Mouse (Mus musculus): ENCODE measurements around the gene Rnf214. TPM values are rescaled to one million over a fixed set of nuclear protein-coding genes. Genes with fewer than 3 reads are reported as not detected.
A peak's percentile ranks its signal among the peaks of the same experiment; 100 is the strongest.

The Rnf214 gene
- polyA plus RNA-seq, 1 experiment from 2014 or later: 16.0 TPM

DNA sequence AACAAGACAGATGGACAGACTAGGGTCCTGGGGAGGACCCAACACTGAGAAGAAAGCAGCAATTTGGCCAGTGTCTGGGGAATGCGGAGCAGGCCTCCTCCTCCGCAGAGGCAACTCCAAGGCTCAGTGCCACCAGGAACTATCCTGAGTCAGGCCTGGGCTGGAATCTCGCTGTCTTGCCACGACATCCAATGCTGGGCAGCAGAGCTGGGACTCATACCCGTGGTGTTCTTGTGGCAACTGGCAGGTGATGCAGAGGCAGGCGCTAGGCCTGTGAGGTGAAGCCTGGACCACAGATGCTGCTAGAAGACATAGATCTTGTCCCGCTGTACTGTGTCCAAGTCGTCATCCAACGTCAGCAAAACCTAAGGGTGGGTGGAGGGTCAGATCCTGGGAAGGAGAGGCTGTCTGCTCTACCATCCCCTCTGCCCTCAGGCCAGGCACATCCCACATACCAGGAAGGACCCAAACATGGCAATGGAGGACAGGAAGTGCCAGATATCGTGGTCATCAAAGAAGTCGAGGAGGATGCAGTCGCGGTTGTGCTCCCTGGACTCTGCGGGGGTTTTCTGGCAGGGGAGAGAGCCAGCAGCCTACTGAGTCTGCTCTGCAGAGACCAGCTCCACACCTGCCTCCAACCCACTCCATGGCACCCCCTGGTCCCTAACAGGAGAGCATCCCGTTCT, 32.4 kb upstream of the Rnf214 start:
- H3K9me3 ChIP-seq (replicated peaks; ENCODE audit: control insufficient read depth, low read length): no peaks in the 10 kb centered on the region
- WGBS (ENCODE audit: insufficient replicate concordance): 73% methylated on average over 15 of the region's 15 CpGs
- H3K27ac ChIP-seq (ENCODE audit: low read length): no peak overlapping the region
- H3K4me1 ChIP-seq (ENCODE audit: control insufficient read depth, low read depth, low read length): peaks cover 25% of the 10 kb centered on the region
- no peak for ATAC-seq (ENCODE audit: low read depth)
- H3K27me3 ChIP-seq (ENCODE audit: control insufficient read depth, insufficient read depth, low read depth, low read length): peaks cover 6% of the 10 kb centered on the region
- H3K4me2 ChIP-seq (ENCODE audit: low read depth, low read length): no peak overlapping the region
- H3K4me3 ChIP-seq (ENCODE audit: low read depth, low read length): no peak overlapping the region
- peaks cover 13% of the 10 kb centered on the region for H3K36me3 ChIP-seq (ENCODE audit: control insufficient read depth, insufficient read depth)
- H3K9ac ChIP-seq (ENCODE audit: low read depth, low read length): no peak overlapping the region

DNA sequence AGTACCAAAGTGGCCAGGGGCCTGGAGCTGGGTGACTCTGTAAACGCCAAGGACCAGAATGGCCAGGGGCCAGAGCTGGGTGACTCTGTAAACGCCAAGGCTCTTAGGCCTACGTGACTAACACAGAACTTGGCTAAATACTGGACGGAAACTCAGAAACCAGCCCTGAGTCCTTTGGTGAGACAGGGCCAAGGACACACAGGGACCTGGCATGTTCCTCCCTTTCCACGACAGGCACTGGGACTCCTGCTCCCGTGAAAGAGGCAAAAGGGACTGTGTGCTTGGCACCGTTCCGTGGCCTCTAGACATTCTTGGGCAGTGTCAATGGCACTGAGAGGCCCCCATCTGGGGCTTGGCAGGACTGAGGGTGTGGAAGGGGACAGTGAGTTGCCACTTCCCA, 31.4 kb upstream of the Rnf214 start:
- Histone ChIP-seq H3K4me3 (ENCODE audit: low read depth, low read length) (no peak overlapping the region), H3K27me3 (ENCODE audit: control insufficient read depth, insufficient read depth, low read depth, low read length) (peaks cover 6% of the 10 kb centered on the region), H3K4me1 (ENCODE audit: control insufficient read depth, low read depth, low read length) (peaks cover 19% of the 10 kb centered on the region), H3K9me3 (replicated peaks; ENCODE audit: control insufficient read depth, low read length) (no peaks in the 10 kb centered on the region), H3K9ac (ENCODE audit: low read depth, low read length) (no peak overlapping the region), H3K36me3 (ENCODE audit: control insufficient read depth, insufficient read depth) (peaks cover 13% of the 10 kb centered on the region), H3K27ac (ENCODE audit: low read length) (no peak overlapping the region), H3K4me2 (ENCODE audit: low read depth, low read length) (no peak overlapping the region)
- WGBS (ENCODE audit: insufficient replicate concordance): 81% methylated on average over 8 of the region's 8 CpGs
- no peak for ATAC-seq (ENCODE audit: low read depth)

DNA sequence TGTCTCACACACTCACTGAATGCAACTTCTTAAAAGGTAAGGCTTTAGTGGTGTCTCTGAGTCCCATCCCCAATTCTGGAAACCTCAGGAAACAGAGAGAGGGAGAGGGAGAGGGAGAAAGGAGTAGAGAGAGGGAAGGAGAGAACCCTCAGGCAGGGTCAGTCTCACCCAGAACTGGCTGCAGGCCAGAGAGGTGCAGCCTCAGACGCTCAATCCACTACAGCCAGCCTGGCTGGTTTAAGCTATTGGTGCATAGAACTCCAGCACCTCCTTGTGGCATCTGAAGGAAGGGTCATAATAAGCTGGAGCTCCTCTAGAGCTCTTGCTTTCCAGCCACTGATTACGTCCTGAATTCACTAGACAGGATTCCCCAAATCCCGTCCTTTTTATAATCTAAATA, 30.2 kb upstream of the Rnf214 start:
- H3K4me1 ChIP-seq (ENCODE audit: control insufficient read depth, low read depth, low read length): peaks cover 10% of the 10 kb centered on the region
- H3K4me2 ChIP-seq (ENCODE audit: low read depth, low read length): no peak overlapping the region
- H3K36me3 ChIP-seq (ENCODE audit: control insufficient read depth, insufficient read depth): peaks cover 5% of the 10 kb centered on the region
- peaks cover 6% of the 10 kb centered on the region for H3K27me3 ChIP-seq (ENCODE audit: control insufficient read depth, insufficient read depth, low read depth, low read length)
- no peak overlapping the region for H3K27ac ChIP-seq (ENCODE audit: low read length)
- H3K9me3 ChIP-seq (replicated peaks; ENCODE audit: control insufficient read depth, low read length): no peaks in the 10 kb centered on the region
- ATAC-seq (ENCODE audit: low read depth): peak; percentile 58
- H3K9ac ChIP-seq (ENCODE audit: low read depth, low read length): no peak overlapping the region
- WGBS (ENCODE audit: insufficient replicate concordance): 23% methylated on average over 3 of the region's 3 CpGs
- H3K4me3 ChIP-seq (ENCODE audit: low read depth, low read length): no peak overlapping the region

DNA sequence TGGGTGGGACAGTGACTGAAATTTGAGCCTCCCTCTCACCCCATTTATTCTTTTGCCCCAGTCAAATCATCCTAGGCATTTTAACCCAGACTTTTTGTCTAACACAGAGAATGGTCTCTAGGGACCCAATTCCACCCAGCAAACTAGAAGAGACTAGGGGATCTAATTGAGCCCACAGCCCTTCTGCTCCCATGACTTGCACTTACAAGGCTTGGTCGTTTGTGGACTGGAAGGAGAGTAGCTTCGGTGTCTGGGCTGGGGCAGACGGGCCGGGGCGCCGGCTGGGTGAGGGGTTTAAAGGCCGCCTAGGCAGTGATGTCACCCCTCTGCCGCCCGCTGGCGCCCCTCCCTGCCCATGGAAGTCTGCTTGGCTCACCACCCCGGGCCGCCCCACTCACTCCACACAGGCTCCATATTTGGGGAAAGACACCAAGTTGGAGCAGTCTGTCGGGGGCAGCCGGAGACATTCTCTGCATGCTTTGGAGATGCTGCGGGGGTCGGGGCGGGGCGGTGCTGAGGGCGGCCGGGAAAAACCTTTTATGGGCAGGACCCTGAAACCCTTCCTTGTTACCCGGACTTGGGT, 29.0 kb upstream of the Rnf214 start, which contains the start of gene Tagln:
Gene Tagln (minus strand): TSS at position 431 of the 583 bp plus-strand sequence.
- 23% methylated on average over 21 of the region's 21 CpGs for WGBS (ENCODE audit: insufficient replicate concordance)
- Histone ChIP-seq H3K9ac (ENCODE audit: low read depth, low read length) (no peak within 1 kb of the TSS), H3K4me3 (ENCODE audit: low read depth, low read length) (no peak within 1 kb of the TSS), H3K4me2 (ENCODE audit: low read depth, low read length) (no peak within 1 kb of the TSS), H3K27ac (ENCODE audit: low read length) (no peak within 1 kb of the TSS), H3K36me3 (ENCODE audit: control insufficient read depth, insufficient read depth) (peaks cover 2% of the 10 kb centered on the region; the same call in 1 of the 2 replicates), H3K27me3 (ENCODE audit: control insufficient read depth, insufficient read depth, low read depth, low read length) (peaks cover 6% of the 10 kb centered on the region), H3K4me1 (ENCODE audit: control insufficient read depth, low read depth, low read length) (peaks cover 3% of the 10 kb centered on the region), H3K9me3 (replicated peaks; ENCODE audit: control insufficient read depth, low read length) (no peaks in the 10 kb centered on the region)
- ATAC-seq (ENCODE audit: low read depth): no peak

DNA sequence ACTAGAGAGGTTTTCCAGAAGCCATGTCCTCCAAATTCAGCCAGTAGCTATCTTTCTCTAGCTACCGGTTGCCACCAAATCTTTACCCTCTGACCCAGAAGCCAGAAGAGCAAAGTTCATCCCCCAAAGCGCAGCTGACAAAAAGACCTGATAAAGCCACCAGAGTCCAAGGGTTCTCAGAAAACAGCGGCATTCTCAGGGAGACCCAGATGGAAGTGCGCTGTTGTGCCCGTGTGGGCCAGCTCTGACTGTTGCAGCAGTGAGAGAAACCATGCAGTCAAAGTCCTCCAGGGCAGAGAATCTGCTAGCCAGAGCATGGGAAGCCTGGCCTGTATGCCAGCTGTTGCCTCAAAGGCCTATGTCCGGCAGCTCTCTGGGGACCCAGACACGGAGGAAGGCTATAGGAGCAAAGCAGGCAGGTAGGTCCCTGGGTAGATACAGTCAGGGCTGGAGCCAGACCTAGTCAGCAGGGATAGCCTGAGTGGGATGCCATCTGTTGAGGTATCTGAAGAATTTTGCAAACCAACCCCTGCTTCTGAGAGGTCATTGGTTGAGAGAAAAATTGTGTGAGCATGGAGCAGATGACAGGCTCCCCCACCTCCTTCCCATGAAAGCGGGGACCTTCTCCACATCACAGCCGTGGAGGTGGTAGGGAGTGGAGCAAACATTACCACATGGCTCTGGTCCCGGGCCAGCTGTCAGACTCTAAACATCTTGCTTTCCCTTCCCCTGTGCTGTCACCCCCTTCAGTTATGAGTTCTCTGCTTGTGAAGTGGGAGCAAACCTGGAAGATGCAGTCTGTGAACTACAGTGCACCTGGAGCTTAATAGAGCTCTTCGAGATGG, 26.1 kb upstream of the Rnf214 start:
- H3K36me3 ChIP-seq (ENCODE audit: control insufficient read depth, insufficient read depth): peaks cover 7% of the 10 kb centered on the region
- H3K4me2 ChIP-seq (ENCODE audit: low read depth, low read length): peak overlapping the region; percentile 47
- peaks cover 6% of the 10 kb centered on the region for H3K27me3 ChIP-seq (ENCODE audit: control insufficient read depth, insufficient read depth, low read depth, low read length)
- H3K9me3 ChIP-seq (replicated peaks; ENCODE audit: control insufficient read depth, low read length): no peaks in the 10 kb centered on the region
- no peak overlapping the region for H3K9ac ChIP-seq (ENCODE audit: low read depth, low read length)
- H3K27ac ChIP-seq (ENCODE audit: low read length): peak overlapping the region; percentile 74
- 59% methylated on average over 11 of the region's 11 CpGs for WGBS (ENCODE audit: insufficient replicate concordance)
- H3K4me1 ChIP-seq (ENCODE audit: control insufficient read depth, low read depth, low read length): peaks cover 3% of the 10 kb centered on the region
- H3K4me3 ChIP-seq (ENCODE audit: low read depth, low read length): peak overlapping the region; percentile 12; the same call in 1 of the 2 replicates
- peak; percentile 46 for ATAC-seq (ENCODE audit: low read depth)

DNA sequence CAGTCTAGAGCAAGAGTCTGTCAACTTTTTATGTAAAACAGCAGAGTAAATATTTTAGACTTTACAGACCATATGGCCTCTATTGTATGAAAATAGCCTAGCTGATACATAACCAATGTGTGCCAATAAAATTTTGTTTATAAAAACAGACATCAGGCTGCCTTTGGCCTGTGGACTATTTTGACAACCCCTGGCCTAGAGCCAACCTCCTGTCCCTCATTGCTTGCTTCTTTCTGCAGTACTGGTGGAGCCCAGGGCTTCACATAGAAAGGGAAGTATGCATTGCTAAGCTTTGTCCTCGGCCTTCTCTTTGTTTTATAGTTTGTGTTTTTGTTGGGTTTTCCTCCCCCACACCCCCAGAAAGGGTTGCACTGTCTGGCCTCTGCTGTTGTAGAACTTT, 25.2 kb upstream of the Rnf214 start:
- Histone ChIP-seq H3K27me3 (ENCODE audit: control insufficient read depth, insufficient read depth, low read depth, low read length) (peaks cover 6% of the 10 kb centered on the region), H3K36me3 (ENCODE audit: control insufficient read depth, insufficient read depth) (peaks cover 13% of the 10 kb centered on the region), H3K4me3 (ENCODE audit: low read depth, low read length) (no peak overlapping the region), H3K4me2 (ENCODE audit: low read depth, low read length) (0 out of 2 replicates have a peak overlapping the region, but pooled peaks have one; percentile 47), H3K4me1 (ENCODE audit: control insufficient read depth, low read depth, low read length) (peaks cover 3% of the 10 kb centered on the region), H3K9ac (ENCODE audit: low read depth, low read length) (no peak overlapping the region), H3K27ac (ENCODE audit: low read length) (peak overlapping the region; percentile 74), H3K9me3 (replicated peaks; ENCODE audit: control insufficient read depth, low read length) (no peaks in the 10 kb centered on the region)
- 31% methylated on average over 1 of the region's 1 CpGs for WGBS (ENCODE audit: insufficient replicate concordance)
- ATAC-seq (ENCODE audit: low read depth): no peak

DNA sequence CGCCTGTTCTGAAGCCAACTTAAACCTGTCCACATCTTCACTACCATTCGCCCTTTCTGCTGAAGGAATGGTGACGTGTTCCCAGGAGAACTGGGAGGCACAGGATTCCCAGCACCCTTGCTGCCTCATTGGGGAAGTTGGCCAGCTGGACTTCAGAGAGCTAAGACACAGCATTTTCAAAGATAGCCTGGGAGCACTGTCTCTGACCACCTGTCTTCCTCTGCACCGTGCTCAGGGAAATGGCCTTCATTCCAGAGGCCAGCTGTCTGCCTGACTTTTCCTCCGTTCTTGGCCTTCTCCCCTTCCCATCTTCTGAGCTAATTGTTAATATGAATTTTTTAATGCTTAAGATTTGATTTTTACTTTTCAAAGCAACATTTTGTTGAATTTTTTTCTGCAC, 22.6 kb upstream of the Rnf214 start:
- Histone ChIP-seq H3K4me1 (ENCODE audit: control insufficient read depth, low read depth, low read length) (peaks cover 3% of the 10 kb centered on the region), H3K4me3 (ENCODE audit: low read depth, low read length) (no peak overlapping the region), H3K9ac (ENCODE audit: low read depth, low read length) (no peak overlapping the region), H3K4me2 (ENCODE audit: low read depth, low read length) (no peak overlapping the region), H3K27ac (ENCODE audit: low read length) (no peak overlapping the region), H3K27me3 (ENCODE audit: control insufficient read depth, insufficient read depth, low read depth, low read length) (no peaks in the 10 kb centered on the region), H3K36me3 (ENCODE audit: control insufficient read depth, insufficient read depth) (peaks cover 17% of the 10 kb centered on the region), H3K9me3 (replicated peaks; ENCODE audit: control insufficient read depth, low read length) (no peaks in the 10 kb centered on the region)
- 66% methylated on average over 5 of the region's 5 CpGs for WGBS (ENCODE audit: insufficient replicate concordance)
- no peak for ATAC-seq (ENCODE audit: low read depth)

DNA sequence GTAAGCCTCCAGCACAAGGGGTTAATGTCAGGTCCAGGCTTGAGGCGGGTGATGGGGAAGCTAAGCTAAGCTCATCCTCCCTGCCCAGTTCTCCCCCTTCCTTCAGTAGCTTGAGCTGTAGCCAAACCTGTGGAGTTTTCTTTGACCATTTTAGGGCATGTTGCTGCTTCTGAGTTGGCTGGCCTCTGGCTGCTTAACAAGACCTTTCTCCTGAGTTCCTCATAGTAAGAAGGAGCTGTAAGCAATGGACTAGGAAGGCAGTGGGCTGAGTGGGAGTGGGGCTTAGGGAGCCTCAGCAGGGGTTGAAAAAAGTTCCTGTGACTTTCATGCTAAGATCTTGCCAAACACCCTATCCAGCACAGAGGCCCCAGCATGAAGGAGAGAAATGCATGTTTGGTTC, 13.2 kb upstream of the Rnf214 start:
- no peaks in the 10 kb centered on the region for H3K27me3 ChIP-seq (ENCODE audit: control insufficient read depth, insufficient read depth, low read depth, low read length)
- no peaks in the 10 kb centered on the region for H3K4me1 ChIP-seq (ENCODE audit: control insufficient read depth, low read depth, low read length)
- no peak overlapping the region for H3K4me3 ChIP-seq (ENCODE audit: low read depth, low read length)
- no peak overlapping the region for H3K27ac ChIP-seq (ENCODE audit: low read length)
- no peak overlapping the region for H3K4me2 ChIP-seq (ENCODE audit: low read depth, low read length)
- ATAC-seq (ENCODE audit: low read depth): no peak
- WGBS (ENCODE audit: insufficient replicate concordance): 74% methylated on average over 1 of the region's 1 CpGs
- H3K9ac ChIP-seq (ENCODE audit: low read depth, low read length): no peak overlapping the region
- no peaks in the 10 kb centered on the region for H3K9me3 ChIP-seq (replicated peaks; ENCODE audit: control insufficient read depth, low read length)
- peaks cover 33% of the 10 kb centered on the region for H3K36me3 ChIP-seq (ENCODE audit: control insufficient read depth, insufficient read depth)
